29 mouse cellular contexts compared by ENCODE assay signal in the genomic region with DNA sequence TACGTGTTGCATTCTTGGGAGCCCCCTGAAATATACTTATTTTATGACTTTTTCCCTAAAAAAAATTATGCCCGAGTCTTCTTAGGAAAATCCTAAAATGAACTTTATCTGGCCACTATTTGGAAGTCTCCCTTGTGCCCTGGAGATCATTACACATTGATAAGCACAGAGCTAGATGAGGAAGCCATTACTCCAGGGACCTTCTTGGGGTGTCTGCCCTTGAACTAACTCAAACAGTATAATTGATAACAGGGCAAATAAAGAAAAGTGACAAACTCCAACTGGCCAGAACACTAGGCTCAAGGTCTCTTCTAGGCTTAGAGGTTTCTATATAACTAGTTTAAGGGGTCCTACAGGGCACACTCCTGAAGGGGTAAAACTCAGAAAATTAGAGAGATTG. TPM values are rescaled to one million over a fixed set of nuclear protein-coding genes. Genes with fewer than 3 reads are reported as not detected.
DNase-seq lines count a peak whose midpoint lies in the region; ATAC-seq and TF ChIP-seq lines count a peak whose summit lies in the region.
"Had no signal": no experiment of that assay in that cellular context is flagged by ENCODE, and none has a peak within 500 bp of the region (broad histone marks: within the 10 kb centered on the region; RNA-seq: fewer than 3 reads in every experiment).

No protein-coding gene starts in this region.

- no peaks in the 10 kb centered on the region for H3K27me3 ChIP-seq in heart, adult 2 months (ENCODE audit: control insufficient read depth, insufficient read depth, low read length)
- no peaks in the 10 kb centered on the region for H3K27me3 ChIP-seq in heart, embryonic 12.5 days (replicated peaks)
- H3K27me3 ChIP-seq in liver, adult 2 months (ENCODE audit: control insufficient read depth, insufficient read depth, low read length) = no peaks in the 10 kb centered on the region
- no peaks in the 10 kb centered on the region for H3K27me3 ChIP-seq in liver, postnatal 0 days (ENCODE audit: insufficient read depth, low read length)
- H3K27me3 ChIP-seq in stomach, embryonic 16.5 days (ENCODE audit: control insufficient read depth, insufficient read depth, low read length) = no peaks in the 10 kb centered on the region
- H3K27me3 ChIP-seq: forebrain, embryonic 13.5 days; hindbrain, embryonic 13.5 days; intestine, embryonic 15.5 days had no signal

- TF ChIP-seq EP300 in heart, adult 2 months (IDR thresholded peaks at IDR 0.05; ENCODE audit: insufficient read depth, low read depth, low read length) = no peak
- no peak for TF ChIP-seq EP300 in liver, postnatal 0 days (IDR thresholded peaks at IDR 0.05; ENCODE audit: low read depth)

- no peak overlapping the region for H3K9ac ChIP-seq in heart, adult 2 months (ENCODE audit: low read depth, low read length)
- H3K9ac ChIP-seq in heart, embryonic 12.5 days = no peak overlapping the region
- no peak overlapping the region for H3K9ac ChIP-seq in liver, adult 2 months (ENCODE audit: low read depth, low read length)
- no peak overlapping the region for H3K9ac ChIP-seq in liver, postnatal 0 days (replicated peaks)
- no peak overlapping the region for H3K9ac ChIP-seq in stomach, embryonic 16.5 days (ENCODE audit: low read length)
- H3K9ac ChIP-seq: forebrain, embryonic 13.5 days; hindbrain, embryonic 13.5 days; intestine, embryonic 15.5 days had no signal

- H3K4me3 ChIP-seq in heart, adult 2 months = no peak overlapping the region
- no peak overlapping the region for H3K4me3 ChIP-seq in heart, embryonic 12.5 days
- no peak overlapping the region for H3K4me3 ChIP-seq in liver, adult 2 months (ENCODE audit: insufficient read depth, low read depth, low read length)
- no peak overlapping the region for H3K4me3 ChIP-seq in liver, postnatal 0 days (ENCODE audit: low read depth, low read length)
- H3K4me3 ChIP-seq in stomach, embryonic 16.5 days (replicated peaks; ENCODE audit: low read length) = no peak overlapping the region
- H3K4me3 ChIP-seq: forebrain, embryonic 10.5 days; forebrain, embryonic 13.5 days; hindbrain, embryonic 10.5 days; hindbrain, embryonic 13.5 days; intestine, embryonic 15.5 days had no signal

- H3K36me3 ChIP-seq in heart, adult 2 months (ENCODE audit: control insufficient read depth, insufficient read depth, low read length) = peaks cover 7% of the 10 kb centered on the region; the same call in 1 of the 2 replicates
- H3K36me3 ChIP-seq in heart, embryonic 12.5 days = no peaks in the 10 kb centered on the region
- H3K36me3 ChIP-seq in liver, adult 2 months (ENCODE audit: control insufficient read depth, insufficient read depth, low read length) = no peaks in the 10 kb centered on the region
- no peaks in the 10 kb centered on the region for H3K36me3 ChIP-seq in liver, postnatal 0 days (replicated peaks; ENCODE audit: insufficient read depth, low read length)
- no peaks in the 10 kb centered on the region for H3K36me3 ChIP-seq in stomach, embryonic 16.5 days (ENCODE audit: control insufficient read depth, insufficient read depth, low read length)
- H3K36me3 ChIP-seq: forebrain, embryonic 10.5 days; hindbrain, embryonic 10.5 days; hindbrain, embryonic 13.5 days; intestine, embryonic 15.5 days had no signal

- no peak for TF ChIP-seq CTCF in heart, adult 2 months (IDR thresholded peaks at IDR 0.05)
- TF ChIP-seq CTCF in liver, adult 2 months (IDR thresholded peaks at IDR 0.05; ENCODE audit: low read depth, low read length) = no peak
- TF ChIP-seq CTCF in liver, postnatal 0 days (IDR thresholded peaks at IDR 0.05; ENCODE audit: low read depth) = no peak

- intact Hi-C loops in heart, adult 2 months (cut with DNase I) = loop anchor here (1.0 kb wide), 1 partner anchor 59 kb away; no protein-coding TSS in a partner anchor

- DNase-seq in heart, adult 2 months = no peak
- DNase-seq in liver, adult 2 months (ENCODE audit: extremely low read depth, low read depth, low spot score) = peak; percentile 35
- DNase-seq in liver, postnatal 0 days = no peak
- no peak for DNase-seq in lung, postnatal 14 days
- DNase-seq: cerebellum, adult 11-12 months; cerebellum, adult 8-10 months; cerebellum, postnatal 10 days; cerebellum, postnatal 36 days had no signal

- H3K4me1 ChIP-seq in heart, adult 2 months (ENCODE audit: control insufficient read depth, insufficient read depth, low read length) = peaks cover 13% of the 10 kb centered on the region
- no peaks in the 10 kb centered on the region for H3K4me1 ChIP-seq in heart, embryonic 12.5 days (replicated peaks)
- peaks cover 6% of the 10 kb centered on the region for H3K4me1 ChIP-seq in liver, adult 2 months (ENCODE audit: control insufficient read depth, insufficient read depth, low read length)
- H3K4me1 ChIP-seq in liver, postnatal 0 days (ENCODE audit: insufficient read depth) = no peaks in the 10 kb centered on the region
- H3K4me1 ChIP-seq in stomach, embryonic 16.5 days (ENCODE audit: control insufficient read depth, insufficient read depth, low read length) = no peaks in the 10 kb centered on the region
- H3K4me1 ChIP-seq: forebrain, embryonic 10.5 days; forebrain, embryonic 13.5 days; hindbrain, embryonic 10.5 days; hindbrain, embryonic 13.5 days; intestine, embryonic 15.5 days had no signal

- H3K9me3 ChIP-seq in heart, embryonic 12.5 days (replicated peaks) = no peaks in the 10 kb centered on the region
- no peaks in the 10 kb centered on the region for H3K9me3 ChIP-seq in liver, postnatal 0 days (ENCODE audit: low read length)
- H3K9me3 ChIP-seq in stomach, embryonic 16.5 days (replicated peaks; ENCODE audit: control insufficient read depth, low read length) = no peaks in the 10 kb centered on the region
- H3K9me3 ChIP-seq: forebrain, embryonic 10.5 days; forebrain, embryonic 13.5 days; hindbrain, embryonic 10.5 days; hindbrain, embryonic 13.5 days; intestine, embryonic 15.5 days had no signal

- peak overlapping the region; percentile 79 for H3K27ac ChIP-seq in heart, adult 2 months
- H3K27ac ChIP-seq in heart, embryonic 12.5 days (ENCODE audit: poor library complexity, severe bottlenecking) = no peak overlapping the region
- 0 out of 2 replicates have a peak overlapping the region, but pooled peaks have one; percentile 7 for H3K27ac ChIP-seq in liver, adult 2 months (replicated peaks; ENCODE audit: insufficient read depth, low read depth, low read length)
- no peak overlapping the region for H3K27ac ChIP-seq in liver, postnatal 0 days (ENCODE audit: low read depth)
- H3K27ac ChIP-seq in stomach, embryonic 16.5 days (ENCODE audit: low read length) = no peak overlapping the region
- H3K27ac ChIP-seq: forebrain, embryonic 10.5 days; forebrain, embryonic 13.5 days; hindbrain, embryonic 10.5 days; hindbrain, embryonic 13.5 days; intestine, embryonic 15.5 days had no signal

- no peak for TF ChIP-seq POLR2A in heart, adult 2 months (IDR thresholded peaks at IDR 0.05; ENCODE audit: insufficient read depth, low read depth, low read length)
- TF ChIP-seq POLR2A in liver, adult 2 months (IDR thresholded peaks at IDR 0.05; ENCODE audit: extremely low read depth, insufficient read depth, low read length) = no peak

- WGBS in heart, adult 2 months = 42% methylated on average over 2 of the region's 2 CpGs
- 69% methylated on average over 2 of the region's 2 CpGs for WGBS in heart, embryonic 12.5 days
- WGBS in liver, adult 2 months = 58% methylated on average over 2 of the region's 2 CpGs
- WGBS in liver, postnatal 0 days (ENCODE audit: insufficient replicate concordance) = 63% methylated on average over 2 of the region's 2 CpGs
- 61% methylated on average over 2 of the region's 2 CpGs for WGBS in stomach, embryonic 16.5 days

- H3K4me2 ChIP-seq in heart, embryonic 12.5 days = no peak overlapping the region
- no peak overlapping the region for H3K4me2 ChIP-seq in liver, postnatal 0 days (ENCODE audit: low read depth, low read length)
- no peak overlapping the region for H3K4me2 ChIP-seq in stomach, embryonic 16.5 days (ENCODE audit: low read depth, low read length)
- H3K4me2 ChIP-seq: forebrain, embryonic 13.5 days; hindbrain, embryonic 13.5 days; intestine, embryonic 15.5 days had no signal

- no peak for ATAC-seq in heart, embryonic 12.5 days (ENCODE audit: insufficient number of reproducible peaks, low FRiP score)
- ATAC-seq in liver, postnatal 0 days = no peak
- peak; percentile 25; the same call in 1 of the 2 replicates for ATAC-seq in stomach, embryonic 16.5 days (ENCODE audit: insufficient read depth, low FRiP score)
- ATAC-seq: CD4-positive, CD25-positive, alpha-beta regulatory T cell, adult 4 months; forebrain, embryonic 13.5 days; forebrain, embryonic 16.5 days; hindbrain, embryonic 16.5 days; intestine, embryonic 15.5 days had no signal

- H3K79me2 ChIP-seq in heart, adult 2 months (replicated peaks; ENCODE audit: control insufficient read depth, insufficient read depth, low read length) = no peaks in the 10 kb centered on the region
- H3K79me2 ChIP-seq in liver, adult 2 months (ENCODE audit: control insufficient read depth, insufficient read depth, low read length) = no peaks in the 10 kb centered on the region

RNA-seq across cellular contexts. Expression of a gene that starts 30.7 kb away (rescaled TPM):
- total RNA-seq in heart, adult 2 months (2021) = not detected
- 0.29 TPM in 1 of 2 replicates, not detected in the other for polyA plus RNA-seq in heart, adult 2 months (2012; rRNA removed)
- 0.31 TPM in 1 of 2 replicates, not detected in the other for polyA plus RNA-seq in heart, embryonic 12.5 days (2016; fragmentation: Nextera tagmentation; extraction: Ambion mirVana)
- 6.3 and 10.0 TPM in 2 replicates for total RNA-seq in liver, adult 2 months (2014; rRNA removed)
- 2.7 and 7.4 TPM in 2 replicates for polyA plus RNA-seq in liver, adult 2 months (2012; rRNA removed)
- not detected in 2 replicates for polyA plus RNA-seq in liver, postnatal 0 days (2015; fragmentation: Nextera tagmentation; extraction: Ambion mirVana)
- 9.2 and 10.2 TPM in 2 replicates for polyA plus RNA-seq in stomach, embryonic 16.5 days (2015; fragmentation: Nextera tagmentation; extraction: Ambion mirVana)
- total RNA-seq: adrenal gland, adult 2 months; adrenal gland, postnatal 14 days; adrenal gland, postnatal 4 days; gastrocnemius, adult 8-10 months; gastrocnemius, postnatal 25 days; heart, adult 8-10 months; heart, postnatal 10 days; heart, postnatal 36 days; MEL had no signal
- polyA plus RNA-seq: adrenal gland, adult 2 months; embryonic facial prominence, embryonic 11.5 days; embryonic facial prominence, embryonic 14.5 days; forebrain, embryonic 10.5 days; forebrain, embryonic 13.5 days; forebrain, embryonic 16.5 days; hindbrain, embryonic 10.5 days; hindbrain, embryonic 13.5 days; hindbrain, embryonic 16.5 days had no signal

RNA-seq across cellular contexts. Expression of a gene that starts 44.3 kb away (rescaled TPM):
- 10 to 100 TPM; 31.8 to 43.8 TPM for total RNA-seq in heart, adult 2 months (2021)
- polyA plus RNA-seq in heart, adult 2 months (2012; rRNA removed) = 265 and 388 TPM in 2 replicates
- polyA plus RNA-seq in heart, embryonic 12.5 days (2016; fragmentation: Nextera tagmentation; extraction: Ambion mirVana) = 3.6 and 4.5 TPM in 2 replicates
- 38.3 and 72.7 TPM in 2 replicates for total RNA-seq in liver, adult 2 months (2014; rRNA removed)
- 28.5 and 68.1 TPM in 2 replicates for polyA plus RNA-seq in liver, adult 2 months (2012; rRNA removed)
- polyA plus RNA-seq in liver, postnatal 0 days (2015; fragmentation: Nextera tagmentation; extraction: Ambion mirVana) = 46.6 and 49.7 TPM in 2 replicates
- polyA plus RNA-seq in stomach, embryonic 16.5 days (2015; fragmentation: Nextera tagmentation; extraction: Ambion mirVana) = 17.0 and 18.1 TPM in 2 replicates

RNA-seq across cellular contexts. Expression of a gene that starts 44.3 kb away (rescaled TPM):
- under 1 TPM; 0.16 to 0.37 TPM for total RNA-seq in heart, adult 2 months (2021)
- 0.06 and 0.29 TPM in 2 replicates for polyA plus RNA-seq in heart, adult 2 months (2012; rRNA removed)
- polyA plus RNA-seq in heart, embryonic 12.5 days (2016; fragmentation: Nextera tagmentation; extraction: Ambion mirVana) = 0.41 and 0.48 TPM in 2 replicates
- 5.8 and 6.5 TPM in 2 replicates for total RNA-seq in liver, adult 2 months (2014; rRNA removed)
- polyA plus RNA-seq in liver, adult 2 months (2012; rRNA removed) = 1.3 and 1.8 TPM in 2 replicates
- polyA plus RNA-seq in liver, postnatal 0 days (2015; fragmentation: Nextera tagmentation; extraction: Ambion mirVana) = 1.0 and 1.1 TPM in 2 replicates
- polyA plus RNA-seq in stomach, embryonic 16.5 days (2015; fragmentation: Nextera tagmentation; extraction: Ambion mirVana) = 1.1 and 1.4 TPM in 2 replicates

RNA-seq across cellular contexts. Expression of a gene that starts 53.7 kb away (rescaled TPM):
- total RNA-seq in heart, adult 2 months (2021) = 10 to 100 TPM; 56.3 to 68.8 TPM
- polyA plus RNA-seq in heart, adult 2 months (2012; rRNA removed) = 175 and 210 TPM in 2 replicates
- polyA plus RNA-seq in heart, embryonic 12.5 days (2016; fragmentation: Nextera tagmentation; extraction: Ambion mirVana) = 23.7 and 26.3 TPM in 2 replicates
- 126 and 149 TPM in 2 replicates for total RNA-seq in liver, adult 2 months (2014; rRNA removed)
- polyA plus RNA-seq in liver, adult 2 months (2012; rRNA removed) = 157 and 288 TPM in 2 replicates
- 37.2 and 44.0 TPM in 2 replicates for polyA plus RNA-seq in liver, postnatal 0 days (2015; fragmentation: Nextera tagmentation; extraction: Ambion mirVana)
- 49.3 and 56.6 TPM in 2 replicates for polyA plus RNA-seq in stomach, embryonic 16.5 days (2015; fragmentation: Nextera tagmentation; extraction: Ambion mirVana)

Comparison
In these comparisons a context has a peak if more than half of its experiments do, and no peak if none do; other contexts are left out.
1. H3K27ac ChIP-seq: peak in heart, adult 2 months (single experiment) and liver, adult 2 months (single experiment); none in heart, embryonic 12.5 days (single experiment), liver, postnatal 0 days (single experiment) and stomach, embryonic 16.5 days (single experiment).